Mouse (Mus musculus): ENCODE results near the gene 1600014C23Rik.

GRCm38 (mm10) chr17:45769821-45770220 lies 36.2 kb upstream of the 1600014C23Rik start:
- TF ChIP-seq CTCF (IDR thresholded peaks at IDR 0.05 in 2 of 3, conservative IDR thresholded peaks at IDR 0.05 in 1 of 3; ENCODE audit: control insufficient read depth in 1 of 3, insufficient read depth in 1 of 3, low read depth in 2 of 3, low read length in 3 of 3, poor library complexity in 1 of 3, severe bottlenecking in 1 of 3), result no peak
- no peak for TF ChIP-seq GATA1 (IDR thresholded peaks at IDR 0.05; ENCODE audit: low read depth, low read length)
- TF ChIP-seq JUND (IDR thresholded peaks at IDR 0.05; ENCODE audit: low read depth, low read length), result no peak
- TF ChIP-seq USF1 (IDR thresholded peaks at IDR 0.05; ENCODE audit: low read depth, low read length), result no peak
- no peak for TF ChIP-seq POLR2A (IDR thresholded peaks at IDR 0.05; ENCODE audit: control insufficient read depth in 1 of 2, insufficient read depth in 1 of 2, low read depth in 1 of 2, low read length in 2 of 2, poor library complexity in 1 of 2)
- TF ChIP-seq EP300 (IDR thresholded peaks at IDR 0.05; ENCODE audit: low read depth in 1 of 2, low read length in 2 of 2), result no peak
- no peak for TF ChIP-seq KAT2A (conservative IDR thresholded peaks at IDR 0.05; ENCODE audit: low read depth, low read length)
- no peak for TF ChIP-seq HCFC1 (IDR thresholded peaks at IDR 0.05; ENCODE audit: low read depth, low read length)
- no peak for TF ChIP-seq MAFK (IDR thresholded peaks at IDR 0.05; ENCODE audit: borderline replicate concordance, low read depth, low read length)
- no peak for TF ChIP-seq CHD1 (IDR thresholded peaks at IDR 0.05; ENCODE audit: low read depth, low read length)
- no peak for TF ChIP-seq CHD2 (IDR thresholded peaks at IDR 0.05; ENCODE audit: low read length)
- no peak for TF ChIP-seq ZC3H11A (IDR thresholded peaks at IDR 0.05; ENCODE audit: low read depth, low read length)
